In genomic region chr17:5583472-5584145, GRCm38 (mm10) we compare ENCODE assay signal across 15 mouse cellular contexts.
DNase-seq lines count a peak whose midpoint lies in the region; ATAC-seq and TF ChIP-seq lines count a peak whose summit lies in the region.
"Had no signal": no experiment of that assay in that cellular context is flagged by ENCODE, and none has a peak within 500 bp of the region (broad histone marks: within the 10 kb centered on the region; RNA-seq: fewer than 3 reads in every experiment).

No protein-coding gene starts in this region.

- DNase-seq in forebrain, embryonic 14.5 days (ENCODE audit: low spot score): peak; percentile 32
- peak; percentile 51 for DNase-seq in limb, embryonic 11.5 days (ENCODE audit: low spot score)
- no peak for DNase-seq in gastrocnemius, postnatal 10 days
- DNase-seq in liver, postnatal 0 days: no peak
- no peak for DNase-seq in frontal cortex, postnatal 36 days (ENCODE audit: low spot score in 2 of 2)
- DNase-seq: adrenal gland, adult 8-10 months; heart, postnatal 4 days; kidney, adult 8-10 months had no signal

- H3K36me3 ChIP-seq in hindbrain, embryonic 15.5 days: no peaks in the 10 kb centered on the region
- H3K36me3 ChIP-seq in hindbrain, embryonic 12.5 days: no peaks in the 10 kb centered on the region
- H3K36me3 ChIP-seq in forebrain, embryonic 14.5 days (ENCODE audit: control insufficient read depth, insufficient read depth, low read length): no peaks in the 10 kb centered on the region
- H3K36me3 ChIP-seq in limb, embryonic 11.5 days (ENCODE audit: control insufficient read depth, insufficient read depth, low read length): no peaks in the 10 kb centered on the region
- no peaks in the 10 kb centered on the region for H3K36me3 ChIP-seq in neural tube, embryonic 15.5 days
- H3K36me3 ChIP-seq in liver, postnatal 0 days (replicated peaks; ENCODE audit: insufficient read depth, low read length): no peaks in the 10 kb centered on the region
- H3K36me3 ChIP-seq: embryonic facial prominence, embryonic 13.5 days had no signal

- no peaks in the 10 kb centered on the region for H3K9me3 ChIP-seq in hindbrain, embryonic 15.5 days
- no peaks in the 10 kb centered on the region for H3K9me3 ChIP-seq in hindbrain, embryonic 12.5 days (replicated peaks)
- no peaks in the 10 kb centered on the region for H3K9me3 ChIP-seq in forebrain, embryonic 14.5 days (replicated peaks; ENCODE audit: control insufficient read depth, low read length)
- no peaks in the 10 kb centered on the region for H3K9me3 ChIP-seq in limb, embryonic 11.5 days (ENCODE audit: control insufficient read depth, low read length)
- no peaks in the 10 kb centered on the region for H3K9me3 ChIP-seq in neural tube, embryonic 15.5 days (replicated peaks)
- no peaks in the 10 kb centered on the region for H3K9me3 ChIP-seq in liver, postnatal 0 days (ENCODE audit: low read length)
- H3K9me3 ChIP-seq: embryonic facial prominence, embryonic 13.5 days had no signal

- no peak for TF ChIP-seq EP300 in liver, postnatal 0 days (IDR thresholded peaks at IDR 0.05; ENCODE audit: low read depth)

- peak; percentile 56 for ATAC-seq in hindbrain, embryonic 15.5 days (ENCODE audit: low FRiP score, low read depth)
- ATAC-seq in hindbrain, embryonic 12.5 days (ENCODE audit: low FRiP score): no peak
- no peak; the same call in 1 of the 2 replicates for ATAC-seq in forebrain, embryonic 14.5 days
- ATAC-seq in limb, embryonic 11.5 days (ENCODE audit: insufficient number of reproducible peaks, low FRiP score, low TSS enrichment, low read depth): no peak
- peak; percentile 53; the same call in 1 of the 2 replicates for ATAC-seq in neural tube, embryonic 15.5 days (ENCODE audit: low FRiP score)
- ATAC-seq in liver, postnatal 0 days: no peak
- ATAC-seq: Patski had no signal

- peak overlapping the region; percentile 42 for H3K27ac ChIP-seq in hindbrain, embryonic 15.5 days (replicated peaks)
- H3K27ac ChIP-seq in hindbrain, embryonic 12.5 days: no peak overlapping the region
- H3K27ac ChIP-seq in forebrain, embryonic 14.5 days (ENCODE audit: low read depth, low read length): peak overlapping the region; percentile 36; the same call in 1 of the 2 replicates
- H3K27ac ChIP-seq in limb, embryonic 11.5 days (replicated peaks; ENCODE audit: low read depth, low read length): no peak overlapping the region
- H3K27ac ChIP-seq in neural tube, embryonic 15.5 days (replicated peaks): peak overlapping the region; percentile 67
- H3K27ac ChIP-seq in liver, postnatal 0 days (ENCODE audit: low read depth): no peak overlapping the region
- H3K27ac ChIP-seq: embryonic facial prominence, embryonic 13.5 days; liver, embryonic 14.5 days had no signal

- no peak overlapping the region for H3K4me3 ChIP-seq in hindbrain, embryonic 15.5 days
- no peak overlapping the region for H3K4me3 ChIP-seq in hindbrain, embryonic 12.5 days
- H3K4me3 ChIP-seq in forebrain, embryonic 14.5 days (ENCODE audit: low read depth, low read length): no peak overlapping the region
- H3K4me3 ChIP-seq in limb, embryonic 11.5 days (ENCODE audit: low read depth, low read length): no peak overlapping the region
- no peak overlapping the region for H3K4me3 ChIP-seq in neural tube, embryonic 15.5 days (replicated peaks)
- H3K4me3 ChIP-seq in liver, postnatal 0 days (ENCODE audit: low read depth, low read length): no peak overlapping the region
- H3K4me3 ChIP-seq: embryonic facial prominence, embryonic 13.5 days had no signal

- 0 out of 2 replicates have a peak overlapping the region, but pooled peaks have one; percentile 24 for H3K9ac ChIP-seq in hindbrain, embryonic 15.5 days
- no peak overlapping the region for H3K9ac ChIP-seq in hindbrain, embryonic 12.5 days
- H3K9ac ChIP-seq in forebrain, embryonic 14.5 days (ENCODE audit: low read length): no peak overlapping the region
- H3K9ac ChIP-seq in limb, embryonic 11.5 days (ENCODE audit: low read length): no peak overlapping the region
- no peak overlapping the region for H3K9ac ChIP-seq in neural tube, embryonic 15.5 days (replicated peaks)
- H3K9ac ChIP-seq in liver, postnatal 0 days (replicated peaks): no peak overlapping the region
- H3K9ac ChIP-seq: embryonic facial prominence, embryonic 13.5 days; liver, embryonic 14.5 days had no signal

- peaks cover 17% of the 10 kb centered on the region for H3K4me1 ChIP-seq in hindbrain, embryonic 15.5 days (replicated peaks)
- H3K4me1 ChIP-seq in hindbrain, embryonic 12.5 days: peaks cover 10% of the 10 kb centered on the region
- peaks cover 7% of the 10 kb centered on the region; the same call in 1 of the 2 replicates for H3K4me1 ChIP-seq in forebrain, embryonic 14.5 days (ENCODE audit: control insufficient read depth, insufficient read depth, low read length)
- no peaks in the 10 kb centered on the region for H3K4me1 ChIP-seq in limb, embryonic 11.5 days (ENCODE audit: control insufficient read depth, insufficient read depth, low read length)
- H3K4me1 ChIP-seq in neural tube, embryonic 15.5 days: peaks cover 14% of the 10 kb centered on the region
- no peaks in the 10 kb centered on the region for H3K4me1 ChIP-seq in liver, postnatal 0 days (ENCODE audit: insufficient read depth)

- no peak for TF ChIP-seq CTCF in liver, postnatal 0 days (IDR thresholded peaks at IDR 0.05; ENCODE audit: low read depth)

- 26% methylated on average over 12 of the region's 12 CpGs for WGBS in hindbrain, embryonic 15.5 days
- WGBS in hindbrain, embryonic 12.5 days: 47% methylated on average over 12 of the region's 12 CpGs
- WGBS in forebrain, embryonic 14.5 days: 34% methylated on average over 12 of the region's 12 CpGs
- 41% methylated on average over 12 of the region's 12 CpGs for WGBS in limb, embryonic 11.5 days
- 21% methylated on average over 12 of the region's 12 CpGs for WGBS in neural tube, embryonic 15.5 days
- WGBS in liver, postnatal 0 days (ENCODE audit: insufficient replicate concordance): 74% methylated on average over 12 of the region's 12 CpGs

- no peaks in the 10 kb centered on the region for H3K27me3 ChIP-seq in hindbrain, embryonic 15.5 days
- no peaks in the 10 kb centered on the region for H3K27me3 ChIP-seq in hindbrain, embryonic 12.5 days
- no peaks in the 10 kb centered on the region for H3K27me3 ChIP-seq in forebrain, embryonic 14.5 days (replicated peaks; ENCODE audit: control insufficient read depth, insufficient read depth, low read length)
- no peaks in the 10 kb centered on the region for H3K27me3 ChIP-seq in limb, embryonic 11.5 days (ENCODE audit: control insufficient read depth, insufficient read depth, low read length)
- no peaks in the 10 kb centered on the region for H3K27me3 ChIP-seq in neural tube, embryonic 15.5 days (replicated peaks)
- no peaks in the 10 kb centered on the region for H3K27me3 ChIP-seq in liver, postnatal 0 days (ENCODE audit: insufficient read depth, low read length)
- H3K27me3 ChIP-seq: embryonic facial prominence, embryonic 13.5 days; Patski had no signal

- H3K4me2 ChIP-seq in hindbrain, embryonic 15.5 days: peak overlapping the region; percentile 28
- no peak overlapping the region for H3K4me2 ChIP-seq in hindbrain, embryonic 12.5 days (replicated peaks)
- H3K4me2 ChIP-seq in forebrain, embryonic 14.5 days (ENCODE audit: low read length): peak overlapping the region; percentile 18; the same call in 1 of the 2 replicates
- no peak overlapping the region for H3K4me2 ChIP-seq in limb, embryonic 11.5 days (ENCODE audit: low read depth, severe bottlenecking)
- H3K4me2 ChIP-seq in neural tube, embryonic 15.5 days: peak overlapping the region; percentile 30; the same call in 1 of the 2 replicates
- no peak overlapping the region for H3K4me2 ChIP-seq in liver, postnatal 0 days (ENCODE audit: low read depth, low read length)
- H3K4me2 ChIP-seq: embryonic facial prominence, embryonic 13.5 days; heart, embryonic 11.5 days had no signal

Comparison
In these comparisons a context has a peak if more than half of its experiments do, and no peak if none do; other contexts are left out.
1. ATAC-seq: peak in hindbrain, embryonic 15.5 days (single experiment) and neural tube, embryonic 15.5 days (single experiment); none in hindbrain, embryonic 12.5 days (single experiment), forebrain, embryonic 14.5 days (single experiment), limb, embryonic 11.5 days (single experiment) and liver, postnatal 0 days (single experiment).
2. H3K27ac ChIP-seq: peak in hindbrain, embryonic 15.5 days (single experiment), forebrain, embryonic 14.5 days (single experiment) and neural tube, embryonic 15.5 days (single experiment); none in hindbrain, embryonic 12.5 days (single experiment), limb, embryonic 11.5 days (single experiment) and liver, postnatal 0 days (single experiment).
3. H3K4me2 ChIP-seq: peak in hindbrain, embryonic 15.5 days (single experiment), forebrain, embryonic 14.5 days (single experiment) and neural tube, embryonic 15.5 days (single experiment); none in hindbrain, embryonic 12.5 days (single experiment), limb, embryonic 11.5 days (single experiment) and liver, postnatal 0 days (single experiment).
4. DNase-seq: peak in forebrain, embryonic 14.5 days (single experiment) and limb, embryonic 11.5 days (single experiment); none in gastrocnemius, postnatal 10 days (single experiment), liver, postnatal 0 days (single experiment) and frontal cortex, postnatal 36 days (0 of 2).